Mouse (Mus musculus) intestine, embryonic 15.5 days (tissue): ENCODE results near the gene Rln3. TPM values are rescaled to one million over a fixed set of nuclear protein-coding genes. Genes with fewer than 3 reads are reported as not detected.
A peak's percentile ranks its signal among the peaks of the same experiment; 100 is the strongest.

Experiments
- ATAC-seq: fragments of 200-750 bp; cut with Nextera tagmentation; 2 replicates; pipeline ENCODE4 v1.8.0; 2017; ENCODE audit warnings: moderate TSS enrichment, moderate library complexity
- H3K27ac ChIP-seq: fragments of 300-500 bp; sonication (generic); 2 replicates; pipeline ENCODE4 v1.5.1; 2015; ENCODE audit warnings: mild to moderate bottlenecking, inconsistent platforms
- H3K27me3 ChIP-seq: fragments of 300-500 bp; sonication (generic); replicated peaks from 2 replicates; pipeline ENCODE4 v1.6.1; 2015; ENCODE audit warnings: inconsistent platforms
- H3K36me3 ChIP-seq: fragments of 300-500 bp; sonication (generic); 2 replicates; pipeline ENCODE4 v1.6.1; 2015; ENCODE audit warnings: inconsistent platforms
- H3K4me1 ChIP-seq: fragments of 300-500 bp; sonication (generic); replicated peaks from 2 replicates; pipeline ENCODE4 v1.6.1; 2015; ENCODE audit warnings: inconsistent platforms
- H3K4me2 ChIP-seq: fragments of 300-500 bp; sonication (generic); replicated peaks from 2 replicates; pipeline ENCODE4 v1.6.1; 2015; ENCODE audit warnings: mild to moderate bottlenecking, inconsistent platforms
- H3K4me3 ChIP-seq: fragments of 300-500 bp; sonication (generic); replicated peaks from 2 replicates; pipeline ENCODE4 v1.5.1; 2015; ENCODE audit warnings: inconsistent platforms
- H3K9ac ChIP-seq: fragments of 300-500 bp; sonication (generic); 2 replicates; pipeline ENCODE4 v1.6.1; 2015; ENCODE audit warnings: inconsistent platforms
- H3K9me3 ChIP-seq: fragments of 300-500 bp; sonication (generic); 2 replicates; pipeline ENCODE4 v1.6.1; 2016; ENCODE audit warnings: inconsistent platforms
- WGBS: fragments of 180-500 bp; shearing (Covaris S2); methylation state at CpG from one replicate; pipeline ENCODE4 v1.1.7; 2015; 5-methylcytosine and 5-hydroxymethylcytosine counted together
- polyA plus RNA-seq: library from polyadenylated mRNA; unstranded; fragments of >200 nt; fragmentation: Nextera tagmentation; extraction: Ambion mirVana; gene quantifications from 2 replicates; pipeline ENCODE4 v1.2.1, GENCODE M21; 2015

Gene Rln3
- polyA plus RNA-seq, 1 experiment from 2014 or later, result 0.31 TPM

- Histone ChIP-seq H3K9ac (no peak overlapping the region), H3K36me3 (0 out of 2 replicates have a peak, but pooled peaks cover 5% of the 10 kb centered on the region), H3K9me3 (no peaks in the 10 kb centered on the region), H3K27me3 (no peaks in the 10 kb centered on the region), H3K4me3 (no peak overlapping the region), H3K4me2 (no peak overlapping the region), H3K4me1 (peaks cover 35% of the 10 kb centered on the region), H3K27ac (no peak overlapping the region)
- WGBS, result 66% methylated on average over 3 of the region's 3 CpGs
- ATAC-seq, result no peak
Observed at GRCm38 (mm10) chr8:84071921-84072320, 27.1 kb upstream of the Rln3 start.

GRCm38 (mm10) chr8:84070667-84071066 lies 25.9 kb upstream of the Rln3 start:
- Histone ChIP-seq H3K9me3 (no peaks in the 10 kb centered on the region), H3K9ac (no peak overlapping the region), H3K27me3 (no peaks in the 10 kb centered on the region), H3K4me2 (no peak overlapping the region), H3K4me1 (peaks cover 35% of the 10 kb centered on the region), H3K4me3 (no peak overlapping the region), H3K36me3 (0 out of 2 replicates have a peak, but pooled peaks cover 5% of the 10 kb centered on the region), H3K27ac (no peak overlapping the region)
- WGBS, result 79% methylated on average over 2 of the region's 2 CpGs
- no peak for ATAC-seq

DNA sequence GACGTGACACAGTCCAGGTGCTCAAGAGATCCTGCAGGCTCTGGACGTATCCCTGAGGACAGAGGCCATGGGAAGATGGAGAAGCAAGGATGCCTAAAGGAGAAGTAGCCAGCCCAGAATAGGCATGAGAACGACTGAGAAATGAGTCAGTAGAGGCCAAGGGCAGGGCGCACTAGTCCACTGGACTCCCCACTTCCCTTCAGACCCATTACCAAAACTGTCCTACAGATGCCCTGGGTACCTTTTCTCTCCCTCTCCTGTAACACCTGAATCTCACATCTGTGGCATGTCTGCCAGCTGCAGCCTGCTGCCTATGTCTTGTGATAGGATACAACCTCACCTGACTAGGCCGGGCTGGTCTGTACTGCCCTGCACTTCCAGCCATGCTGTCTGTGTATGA lies 25.4 kb upstream of the Rln3 start:
- no peak overlapping the region for H3K4me2 ChIP-seq
- H3K27me3 ChIP-seq, result no peaks in the 10 kb centered on the region
- 0 out of 2 replicates have a peak, but pooled peaks cover 5% of the 10 kb centered on the region for H3K36me3 ChIP-seq
- no peak for ATAC-seq
- WGBS, result 81% methylated on average over 5 of the region's 5 CpGs
- H3K4me3 ChIP-seq, result no peak overlapping the region
- H3K27ac ChIP-seq, result no peak overlapping the region
- H3K4me1 ChIP-seq, result peaks cover 35% of the 10 kb centered on the region
- H3K9ac ChIP-seq, result no peak overlapping the region
- H3K9me3 ChIP-seq, result no peaks in the 10 kb centered on the region

DNA sequence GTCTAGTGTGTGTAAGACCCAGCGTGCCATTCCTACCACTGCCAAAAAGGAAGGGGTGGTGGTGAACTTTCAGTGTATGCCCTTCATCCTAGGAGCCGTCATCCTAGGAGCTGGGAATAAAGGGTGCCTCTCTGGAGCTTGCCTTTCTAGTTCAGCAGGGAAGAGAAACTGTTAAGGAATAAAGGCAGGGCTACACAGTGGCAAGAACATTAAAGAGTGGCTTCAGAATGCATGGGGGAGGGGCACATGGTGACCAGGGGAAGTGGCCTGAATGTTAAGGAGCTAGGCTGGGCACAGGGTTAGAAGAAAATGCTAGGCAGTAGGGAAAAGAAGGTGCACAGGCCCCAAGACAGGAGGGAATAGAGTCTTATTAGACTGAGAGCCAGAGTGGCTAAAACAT lies 24.9 kb upstream of the Rln3 start:
- Histone ChIP-seq H3K4me1 (peaks cover 35% of the 10 kb centered on the region), H3K4me2 (no peak overlapping the region), H3K27me3 (no peaks in the 10 kb centered on the region), H3K27ac (no peak overlapping the region), H3K4me3 (no peak overlapping the region), H3K36me3 (0 out of 2 replicates have a peak, but pooled peaks cover 3% of the 10 kb centered on the region), H3K9me3 (no peaks in the 10 kb centered on the region), H3K9ac (no peak overlapping the region)
- no peak for ATAC-seq
- WGBS, result 71% methylated on average over 2 of the region's 2 CpGs

GRCm38 (mm10) chr8:84069169-84069568 lies 24.4 kb upstream of the Rln3 start:
- ATAC-seq, result no peak
- no peak overlapping the region for H3K27ac ChIP-seq
- H3K9ac ChIP-seq, result 0 out of 2 replicates have a peak overlapping the region, but pooled peaks have one; percentile 0

DNA sequence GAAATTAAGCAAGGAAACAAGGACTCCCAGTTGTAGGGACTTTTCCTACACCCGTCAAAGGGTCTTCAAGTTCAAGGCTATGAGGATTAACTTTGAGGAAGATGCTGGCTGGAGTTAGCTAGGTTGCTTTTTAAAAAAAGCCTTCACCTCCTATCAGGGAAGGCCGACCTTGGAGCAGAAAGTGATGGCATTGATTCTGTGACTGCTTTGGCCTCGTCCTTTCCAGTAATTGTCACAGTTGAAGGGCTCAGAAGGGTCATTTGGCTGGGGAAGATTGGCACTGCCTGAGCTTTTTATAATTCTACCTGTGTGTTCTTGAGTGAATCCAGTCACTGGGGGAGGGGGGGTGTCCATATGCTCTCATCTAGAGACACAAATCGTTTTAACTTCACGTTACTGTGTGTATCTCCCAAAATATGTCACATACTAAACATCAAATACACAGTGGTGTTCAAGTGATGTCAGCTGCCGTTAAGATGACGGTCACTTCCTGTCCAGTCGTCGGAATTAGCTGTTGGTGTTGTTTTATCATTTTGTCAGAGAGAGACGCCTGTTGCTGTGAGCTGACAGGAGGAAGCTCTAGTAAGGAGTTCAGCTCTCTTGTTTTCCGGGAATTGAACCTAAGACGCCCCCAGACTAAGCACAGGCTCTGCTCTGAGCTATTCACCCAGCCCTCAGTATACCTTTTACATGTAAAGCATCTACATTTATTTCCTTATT lies 23.7 kb upstream of the Rln3 start:
- Histone ChIP-seq H3K9ac (0 out of 2 replicates have a peak overlapping the region, but pooled peaks have one; percentile 0), H3K4me3 (0 out of 2 replicates have a peak overlapping the region, but pooled peaks have one; percentile 100), H3K4me1 (peaks cover 37% of the 10 kb centered on the region), H3K27ac (no peak overlapping the region), H3K9me3 (no peaks in the 10 kb centered on the region), H3K27me3 (no peaks in the 10 kb centered on the region), H3K4me2 (peak overlapping the region; percentile 56), H3K36me3 (no peaks in the 10 kb centered on the region)
- ATAC-seq, result no peak
- WGBS, result 53% methylated on average over 12 of the region's 12 CpGs

More at GRCm38 (mm10) chr8:84069169-84069568, 24.4 kb upstream of the Rln3 start:
- Histone ChIP-seq H3K4me2 (peak overlapping the region; percentile 7), H3K27me3 (no peaks in the 10 kb centered on the region), H3K36me3 (no peaks in the 10 kb centered on the region), H3K9me3 (no peaks in the 10 kb centered on the region), H3K4me3 (no peak overlapping the region), H3K4me1 (peaks cover 35% of the 10 kb centered on the region)
- 29% methylated on average over 1 of the region's 1 CpGs for WGBS

GRCm38 (mm10) chr8:84067911-84068310 lies 23.1 kb upstream of the Rln3 start:
- Histone ChIP-seq H3K36me3 (no peaks in the 10 kb centered on the region), H3K9me3 (no peaks in the 10 kb centered on the region), H3K27me3 (no peaks in the 10 kb centered on the region), H3K4me2 (peak overlapping the region; percentile 56), H3K27ac (no peak overlapping the region), H3K4me1 (peaks cover 34% of the 10 kb centered on the region), H3K4me3 (peak overlapping the region; percentile 100; the same call in 1 of the 2 replicates), H3K9ac (no peak overlapping the region)
- ATAC-seq, result no peak
- 76% methylated on average over 7 of the region's 7 CpGs for WGBS

GRCm38 (mm10) chr8:84067047-84067573 lies 22.3 kb upstream of the Rln3 start:
- WGBS, result under 1% methylated on average over 52 of the region's 58 CpGs
- Histone ChIP-seq H3K9me3 (no peaks in the 10 kb centered on the region), H3K4me3 (peak overlapping the region; percentile 100), H3K27ac (peak overlapping the region; percentile 97), H3K4me1 (peaks cover 34% of the 10 kb centered on the region), H3K4me2 (peak overlapping the region; percentile 56), H3K36me3 (no peaks in the 10 kb centered on the region), H3K9ac (peak overlapping the region; percentile 86), H3K27me3 (no peaks in the 10 kb centered on the region)
- peak; percentile 83 for ATAC-seq

DNA sequence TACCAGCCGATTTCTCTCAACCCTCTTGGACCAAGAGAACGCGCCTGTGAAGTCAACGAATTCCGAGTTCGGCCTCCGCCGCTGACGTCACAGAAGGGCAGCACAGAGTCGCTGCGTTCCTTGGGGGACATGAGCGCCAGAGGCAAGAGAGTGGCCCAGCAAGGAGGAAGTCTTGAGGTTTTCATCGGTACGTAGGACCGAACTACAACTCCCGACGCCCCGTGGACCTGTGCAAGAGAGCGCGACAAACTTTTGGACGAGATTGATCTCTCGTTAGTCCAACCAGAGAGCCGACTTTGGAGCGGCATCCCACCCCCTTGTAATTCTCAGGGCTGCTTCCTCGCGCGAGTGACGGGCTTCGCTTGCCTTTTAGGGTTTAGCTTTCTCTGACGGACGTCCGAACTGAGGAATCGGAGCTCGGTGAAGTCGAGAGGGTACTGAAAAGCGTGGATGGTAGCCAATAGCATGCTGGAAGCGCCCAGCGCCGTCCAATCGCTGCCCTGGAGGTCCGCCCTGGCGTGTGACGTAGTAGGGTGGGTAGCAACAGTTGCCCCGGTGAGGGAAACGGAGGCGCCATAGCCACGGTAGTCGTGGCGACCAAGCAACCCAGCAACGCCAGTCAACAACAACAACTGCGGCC lies 21.6 kb upstream of the Rln3 start, which contains the start of gene Rfx1:
Gene Rfx1, plus strand, starts transcription at position 544 of the 640 bp plus-strand sequence.
- Histone ChIP-seq H3K9me3 (no peaks in the 10 kb centered on the region), H3K36me3 (no peaks in the 10 kb centered on the region), H3K27ac (peak within 1 kb of the TSS; percentile 97), H3K27me3 (no peaks in the 10 kb centered on the region), H3K9ac (peak within 1 kb of the TSS; percentile 86), H3K4me2 (peak within 1 kb of the TSS; percentile 66), H3K4me3 (peak within 1 kb of the TSS; percentile 100), H3K4me1 (peaks cover 30% of the 10 kb centered on the region)
- ATAC-seq, result peak; percentile 98
- WGBS, result under 1% methylated on average over 51 of the region's 51 CpGs

GRCm38 (mm10) chr8:84065457-84066072 lies 20.8 kb upstream of the Rln3 start:
- no peak for ATAC-seq
- Histone ChIP-seq H3K9me3 (no peaks in the 10 kb centered on the region), H3K4me3 (peak overlapping the region; percentile 100), H3K27me3 (no peaks in the 10 kb centered on the region), H3K4me1 (peaks cover 30% of the 10 kb centered on the region), H3K27ac (no peak overlapping the region), H3K4me2 (peak overlapping the region; percentile 66), H3K9ac (peak overlapping the region; percentile 69; the same call in 1 of the 2 replicates), H3K36me3 (no peaks in the 10 kb centered on the region)
- 25% methylated on average over 5 of the region's 5 CpGs for WGBS

- peak within 1 kb of the TSS; percentile 69 for H3K9ac ChIP-seq
- WGBS, result 88% methylated on average over 1 of the region's 1 CpGs
- H3K4me1 ChIP-seq, result peaks cover 28% of the 10 kb centered on the region
- H3K27ac ChIP-seq, result peak within 1 kb of the TSS; percentile 75
- H3K36me3 ChIP-seq, result no peaks in the 10 kb centered on the region
- no peaks in the 10 kb centered on the region for H3K27me3 ChIP-seq
- H3K4me2 ChIP-seq, result peak within 1 kb of the TSS; percentile 66
- H3K9me3 ChIP-seq, result no peaks in the 10 kb centered on the region
- no peak for ATAC-seq
- H3K4me3 ChIP-seq, result peak within 1 kb of the TSS; percentile 100
Observed at GRCm38 (mm10) chr8:84065037-84065436, 20.2 kb upstream of the Rln3 start, which contains the start of gene Gm10643. Gene Gm10643, minus strand, starts transcription at chr8:84065137.
